Mouse (Mus musculus) hindbrain, embryonic 15.5 days (tissue): ENCODE data around the gene Tyrobp. TPM values are rescaled to one million over a fixed set of nuclear protein-coding genes. Genes with fewer than 3 reads are reported as not detected.

Experiments used
- polyA plus RNA-seq: library from polyadenylated mRNA; unstranded; fragments of >200 nt; fragmentation: Nextera tagmentation; extraction: Ambion mirVana; gene quantifications from 2 replicates; pipeline ENCODE4 v1.2.1, GENCODE M21; 2015

The Tyrobp gene
- polyA plus RNA-seq, 1 experiment from 2014 or later, result 28.9 TPM

Other genes starting within 250 kb of the Tyrobp start
- gene Zfp146, start 244.0 kb upstream of the Tyrobp start, polyA plus RNA-seq, result 10.5 and 11.6 TPM in 2 replicates
- 5.2 and 7.1 TPM in 2 replicates for gene Cox7a1, start 229.6 kb upstream of the Tyrobp start, polyA plus RNA-seq
- 86.4 and 88.3 TPM in 2 replicates for gene Capns1, start 214.9 kb upstream of the Tyrobp start, polyA plus RNA-seq
- gene Polr2i, start 181.8 kb upstream of the Tyrobp start, polyA plus RNA-seq, result 176 and 178 TPM in 2 replicates
- gene Tbcb, start 181.5 kb upstream of the Tyrobp start, polyA plus RNA-seq, result 430 and 435 TPM in 2 replicates
- not detected in 2 replicates for gene Ovol3, start 178.0 kb upstream of the Tyrobp start, polyA plus RNA-seq
- gene Thap8, start 133.7 kb upstream of the Tyrobp start, polyA plus RNA-seq, result 0.52 and 0.88 TPM in 2 replicates
- 4.0 and 5.3 TPM in 2 replicates for gene Wdr62, start 133.3 kb upstream of the Tyrobp start, polyA plus RNA-seq
- 88.4 and 120 TPM in 2 replicates for gene Clip3, start 122.0 kb upstream of the Tyrobp start, polyA plus RNA-seq
- gene Alkbh6, start 105.0 kb upstream of the Tyrobp start, polyA plus RNA-seq, result 121 and 135 TPM in 2 replicates
- 17.1 and 19.1 TPM in 2 replicates for gene Syne4, start 99.0 kb upstream of the Tyrobp start, polyA plus RNA-seq
- 0.98 TPM in 1 of 2 replicates, not detected in the other for gene E130208F15Rik, start 92.0 kb upstream of the Tyrobp start, polyA plus RNA-seq
- gene Sdhaf1, start 89.9 kb upstream of the Tyrobp start, polyA plus RNA-seq, result 16.2 and 17.3 TPM in 2 replicates
- 14.3 and 15.7 TPM in 2 replicates for gene Lrfn3, start 51.0 kb upstream of the Tyrobp start, polyA plus RNA-seq
- gene Hcst, start 6.1 kb downstream of the Tyrobp start, polyA plus RNA-seq, result 0.53 and 0.56 TPM in 2 replicates
- gene Nfkbid, start 8.0 kb downstream of the Tyrobp start, polyA plus RNA-seq, result 2.4 and 2.9 TPM in 2 replicates
- gene Aplp1, start 31.8 kb downstream of the Tyrobp start, polyA plus RNA-seq, result 674 and 762 TPM in 2 replicates
- gene Kirrel2, start 43.9 kb downstream of the Tyrobp start, polyA plus RNA-seq, result 4.7 and 7.3 TPM in 2 replicates
- 1.1 and 1.2 TPM in 2 replicates for gene Nphs1, start 44.6 kb downstream of the Tyrobp start, polyA plus RNA-seq
- gene Prodh2, start 79.9 kb downstream of the Tyrobp start, polyA plus RNA-seq, result 0.36 TPM in 1 of 2 replicates, not detected in the other
- gene Arhgap33, start 121.3 kb downstream of the Tyrobp start, polyA plus RNA-seq, result 101 and 135 TPM in 2 replicates
- 11.1 and 13.2 TPM in 2 replicates for gene Hspb6, start 138.4 kb downstream of the Tyrobp start, polyA plus RNA-seq
- gene Proser3, start 138.5 kb downstream of the Tyrobp start, polyA plus RNA-seq, result 8.4 and 9.1 TPM in 2 replicates
- gene Lin37, start 146.1 kb downstream of the Tyrobp start, polyA plus RNA-seq, result 52.7 and 53.1 TPM in 2 replicates
- 89.7 and 92.1 TPM in 2 replicates for gene U2af1l4, start 149.5 kb downstream of the Tyrobp start, polyA plus RNA-seq
- gene Gm49396, start 149.6 kb downstream of the Tyrobp start, polyA plus RNA-seq, result 15.4 and 17.5 TPM in 2 replicates
- 124 and 134 TPM in 2 replicates for gene Psenen, start 149.9 kb downstream of the Tyrobp start, polyA plus RNA-seq
- gene Igflr1, start 151.7 kb downstream of the Tyrobp start, polyA plus RNA-seq, result 5.5 and 6.0 TPM in 2 replicates
- 9.2 and 9.8 TPM in 2 replicates for gene Kmt2b, start 175.0 kb downstream of the Tyrobp start, polyA plus RNA-seq
- 0.10 and 0.37 TPM in 2 replicates for gene Zbtb32, start 185.1 kb downstream of the Tyrobp start, polyA plus RNA-seq
- 0.51 and 0.82 TPM in 2 replicates for gene Upk1a, start 199.1 kb downstream of the Tyrobp start, polyA plus RNA-seq
- gene Cox6b1, start 212.4 kb downstream of the Tyrobp start, polyA plus RNA-seq, result 1,185 and 1,301 TPM in 2 replicates
- not detected in 2 replicates for gene Etv2, start 222.1 kb downstream of the Tyrobp start, polyA plus RNA-seq
- 131 and 139 TPM in 2 replicates for gene Rbm42, start 236.6 kb downstream of the Tyrobp start, polyA plus RNA-seq